Mouse (Mus musculus) induced T-regulatory cell, adult 2 months (primary cell): ENCODE measurements around the gene Gm12248.
A peak's percentile ranks its signal among the peaks of the same experiment; 100 is the strongest.
"Not testable (repeated sequence)": the region's sequence is repeated elsewhere in the genome, so short reads cannot be mapped to it uniquely, and the experiment has no call there.

Source experiments
- DNase-seq: peaks from one replicate; pipeline ENCODE4 v3.0.0-alpha.2; 2012; ENCODE audit warnings: low read depth

Gene Gm12248

DNA sequence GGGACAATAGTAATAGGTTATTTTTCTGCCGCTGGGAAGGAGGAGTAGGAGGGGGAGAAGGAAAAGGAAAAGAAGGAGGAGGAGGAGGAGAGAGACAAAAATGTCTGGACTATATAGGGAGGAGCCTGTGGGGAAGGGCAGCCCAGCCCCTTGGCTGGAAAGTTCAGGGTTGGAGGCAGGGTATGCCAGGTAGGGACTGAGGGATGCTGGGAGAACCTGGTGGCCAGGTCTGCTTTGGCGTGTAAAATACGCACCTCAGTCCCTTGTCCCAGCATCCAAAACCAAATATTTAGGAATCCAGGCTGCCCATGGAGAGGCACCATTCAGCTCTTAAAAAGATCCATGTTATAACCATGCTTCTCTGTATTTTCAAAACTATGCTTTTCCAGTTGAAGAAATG lies 9.2 kb upstream of the Gm12248 start:
- DNase-seq, result no peak

DNA sequence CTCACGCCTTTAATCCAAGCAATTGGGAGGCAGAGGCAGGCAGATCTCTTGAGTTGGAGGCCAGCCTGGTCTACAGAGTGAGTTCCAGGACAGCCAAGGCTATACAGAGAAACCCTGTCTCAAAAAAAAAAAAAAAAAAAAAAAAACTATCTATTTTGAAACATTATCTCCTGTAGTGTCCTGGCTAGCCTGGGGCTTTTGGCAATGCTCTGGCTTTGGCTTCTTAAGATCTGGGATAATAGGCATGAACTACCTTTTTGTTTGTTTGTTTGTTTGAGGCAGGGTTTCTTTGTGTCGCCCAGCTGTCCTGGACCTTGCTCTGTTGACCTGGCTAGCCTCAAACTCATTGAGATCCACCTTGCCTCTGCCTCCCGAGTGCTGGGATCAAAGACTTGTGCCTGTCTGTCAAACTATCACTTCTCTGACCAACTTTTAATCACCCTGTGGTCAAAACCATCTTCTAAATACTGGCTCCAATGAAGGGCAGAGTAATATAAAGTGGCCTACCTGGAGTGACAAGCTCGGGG lies 8.3 kb upstream of the Gm12248 start:
- no peak for DNase-seq

GRCm38 (mm10) chr11:58100006-58100405 lies 7.1 kb upstream of the Gm12248 start:
- no peak for DNase-seq

DNA sequence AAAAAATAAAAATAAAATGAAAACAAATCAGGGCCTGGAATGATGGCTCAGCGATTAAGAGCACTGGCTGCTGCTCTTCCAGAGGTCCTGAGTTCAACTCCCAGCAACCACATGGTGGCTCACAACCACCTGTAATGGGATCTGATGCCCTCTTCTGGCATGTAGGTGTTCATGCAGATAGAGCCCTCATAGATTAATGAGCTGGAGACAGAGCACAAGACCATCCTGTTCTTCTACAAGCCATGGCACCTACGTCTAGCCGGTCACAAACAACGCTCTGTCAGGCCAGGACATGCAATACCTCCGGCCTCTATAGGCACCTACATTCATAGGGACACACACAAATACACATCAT lies 5.4 kb upstream of the Gm12248 start:
- not testable (repeated sequence) for DNase-seq

- peak; percentile 64 for DNase-seq
Measured at GRCm38 (mm10) chr11:58097621-58098365, 4.9 kb upstream of the Gm12248 start.

- DNase-seq, result peak; percentile 16
Measured at GRCm38 (mm10) chr11:58096821-58097620, 4.1 kb upstream of the Gm12248 start.

DNA sequence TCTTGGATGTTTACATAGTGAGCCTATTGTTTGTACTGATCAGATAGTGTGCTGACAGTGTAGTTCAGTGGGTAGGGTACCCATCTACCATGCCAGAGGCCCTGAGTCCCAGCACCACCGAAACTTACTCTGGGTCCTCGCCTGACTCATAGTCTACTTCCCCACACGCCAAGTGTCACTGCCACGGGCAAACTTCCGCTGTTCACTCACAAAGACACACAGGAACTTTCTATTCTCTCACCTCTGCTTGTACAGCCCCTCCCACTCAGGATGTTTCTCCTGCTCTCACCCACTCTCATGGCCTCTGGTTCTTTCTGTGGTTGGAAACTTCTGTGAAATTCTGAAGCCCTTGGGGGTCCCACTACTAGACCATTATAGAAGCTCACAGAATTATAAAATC lies 3.2 kb upstream of the Gm12248 start:
- peak; percentile 82 for DNase-seq

DNA sequence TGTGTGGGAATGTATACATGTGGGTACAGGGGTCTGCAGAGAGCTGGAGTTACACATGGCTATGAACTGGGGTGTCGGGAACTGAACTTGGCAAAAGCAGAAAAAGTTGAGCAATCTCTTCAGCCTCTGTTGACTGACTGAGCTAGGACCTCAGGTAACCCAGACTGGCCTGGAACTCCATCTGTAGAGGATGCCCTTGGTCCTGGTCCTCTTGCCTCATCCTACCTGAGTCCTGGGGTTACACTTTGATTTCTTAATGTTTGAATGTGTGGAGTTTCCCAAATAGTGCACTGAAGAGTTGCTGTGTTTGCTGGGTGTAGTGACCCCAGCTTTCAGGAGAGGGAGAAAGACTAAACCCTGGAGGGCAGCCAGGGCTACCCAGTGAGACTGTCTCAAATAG lies 2.6 kb upstream of the Gm12248 start:
- DNase-seq, result no peak

DNA sequence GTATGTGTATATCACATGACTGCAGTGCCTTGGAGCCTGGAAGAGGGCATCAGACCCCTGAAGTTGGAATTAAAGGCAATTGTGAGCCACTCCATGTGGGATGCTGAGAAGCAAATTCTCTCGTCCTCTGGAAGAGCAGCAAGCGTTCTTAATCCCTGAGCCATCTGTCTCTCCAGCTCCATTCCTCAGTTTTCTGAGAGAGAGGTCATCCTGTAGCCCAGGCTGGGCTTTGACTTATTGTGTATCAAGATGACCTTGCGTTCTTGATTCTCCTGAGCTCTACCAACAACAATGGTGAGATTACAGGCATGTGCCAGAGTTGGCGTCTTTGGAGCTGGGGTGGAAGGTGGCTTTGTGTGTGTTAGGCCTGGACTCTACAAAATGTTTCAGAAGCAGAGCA lies 1.8 kb upstream of the Gm12248 start:
- no peak for DNase-seq

DNA sequence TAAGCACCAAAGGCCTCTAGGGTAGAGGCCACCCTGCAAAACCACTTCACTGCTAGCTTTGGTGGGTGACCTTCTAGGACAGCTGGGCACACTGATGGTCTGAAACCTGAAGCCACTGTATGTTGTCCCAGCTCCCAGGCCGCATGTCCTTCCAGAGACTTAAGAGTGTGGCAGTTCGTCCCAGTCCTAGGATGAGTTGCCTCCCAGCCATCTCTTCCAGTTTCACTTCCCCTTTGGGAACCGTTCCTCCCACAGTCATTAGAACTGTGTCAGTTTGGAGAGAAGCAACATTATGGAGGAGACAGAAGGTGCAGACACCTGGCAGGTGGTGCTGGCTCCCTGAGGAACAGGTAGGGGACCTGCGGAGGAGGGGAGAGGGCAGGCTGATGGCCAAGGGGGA lies 393 bp downstream of the Gm12248 start:
- no peak for DNase-seq

GRCm38 (mm10) chr11:58081716-58082115 lies 11.2 kb downstream of the Gm12248 start:
- DNase-seq, result no peak

- no peak for DNase-seq
Measured at GRCm38 (mm10) chr11:58077270-58077669, 15.7 kb downstream of the Gm12248 start.

DNA sequence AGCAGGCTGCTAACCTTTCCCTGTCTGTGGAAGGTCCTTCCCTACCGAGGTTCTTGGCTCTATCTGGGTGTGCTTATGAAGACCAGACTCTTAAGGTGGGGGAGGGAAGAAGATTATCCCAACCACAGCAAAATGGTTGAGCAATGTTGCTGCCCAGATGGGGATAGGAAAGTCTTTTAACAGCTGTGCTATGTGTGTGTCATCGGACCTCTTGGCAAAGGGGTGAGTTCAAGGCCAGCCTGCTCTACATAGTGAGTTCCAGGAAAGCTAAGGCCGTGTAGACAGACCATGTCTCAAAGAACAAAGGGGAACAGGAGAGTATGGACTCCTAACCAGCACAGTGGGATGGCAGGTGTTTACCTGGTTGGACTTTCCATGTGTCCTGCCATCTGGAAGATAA lies 20.0 kb downstream of the Gm12248 start:
- no peak for DNase-seq

- DNase-seq, result no peak
Measured at GRCm38 (mm10) chr11:58065025-58065424, 27.9 kb downstream of the Gm12248 start.

DNA sequence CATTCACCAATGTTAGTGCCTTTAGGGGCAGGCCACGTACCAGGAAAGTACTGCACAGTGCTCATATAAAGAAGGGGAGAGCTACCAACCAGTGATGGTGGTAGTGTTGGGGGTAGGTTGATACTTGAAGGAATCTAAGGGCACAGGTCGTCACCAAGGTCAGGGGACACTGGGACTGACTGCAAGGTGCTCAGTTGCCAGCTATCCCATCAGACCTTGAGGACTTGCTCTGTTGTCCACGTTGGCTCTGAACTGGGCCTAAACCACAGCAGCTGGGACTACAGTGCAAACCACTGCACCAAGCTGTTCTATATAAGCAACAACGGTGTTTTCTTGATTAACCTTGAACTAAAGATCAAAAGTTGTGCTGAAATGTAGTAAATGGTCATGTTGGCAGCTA lies 30.3 kb downstream of the Gm12248 start:
- no peak for DNase-seq

GRCm38 (mm10) chr11:58061218-58061617 lies 31.7 kb downstream of the Gm12248 start:
- not testable (repeated sequence) for DNase-seq

- DNase-seq, result not testable (repeated sequence)
Measured at GRCm38 (mm10) chr11:58059752-58060151, 33.2 kb downstream of the Gm12248 start.

DNA sequence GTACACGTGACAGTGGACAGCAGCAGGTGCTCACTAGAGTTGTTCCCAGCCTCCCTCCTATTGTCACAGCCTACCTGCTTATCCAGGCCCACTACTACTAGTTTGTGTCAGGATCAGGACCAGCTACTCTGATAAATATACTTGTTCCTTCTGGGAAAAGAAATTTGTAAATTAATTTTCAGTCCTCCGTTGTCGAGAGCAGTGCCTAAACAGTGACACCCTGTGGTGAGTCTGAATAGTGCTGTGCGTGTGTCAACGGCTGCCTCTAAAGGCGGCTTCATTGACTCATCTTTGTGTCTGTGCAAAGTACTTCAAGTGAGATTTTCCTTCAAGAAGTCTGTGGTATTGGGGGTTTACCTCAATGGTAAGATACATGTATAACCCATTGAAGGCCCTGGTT lies 35.5 kb downstream of the Gm12248 start:
- DNase-seq, result peak; percentile 76

DNA sequence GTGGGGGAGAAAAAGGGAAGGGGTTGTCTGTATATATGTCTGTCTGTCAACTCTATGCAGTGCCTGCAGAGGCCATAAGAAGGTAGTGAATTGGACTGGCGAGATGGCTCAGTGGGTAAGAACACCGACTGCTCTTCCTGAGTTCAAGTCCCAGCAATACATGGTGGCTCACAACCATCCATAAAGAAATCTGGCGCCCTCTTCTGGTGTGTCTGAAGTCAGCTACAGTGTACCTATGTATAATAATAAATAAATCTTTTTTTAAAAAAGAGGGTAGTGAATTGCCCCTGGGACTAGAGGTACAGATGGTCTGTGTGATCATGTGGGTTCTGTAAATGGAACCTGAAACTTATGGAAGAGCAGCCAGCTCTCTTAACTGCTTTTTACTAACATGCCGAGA lies 46.5 kb downstream of the Gm12248 start:
- DNase-seq, result no peak

DNA sequence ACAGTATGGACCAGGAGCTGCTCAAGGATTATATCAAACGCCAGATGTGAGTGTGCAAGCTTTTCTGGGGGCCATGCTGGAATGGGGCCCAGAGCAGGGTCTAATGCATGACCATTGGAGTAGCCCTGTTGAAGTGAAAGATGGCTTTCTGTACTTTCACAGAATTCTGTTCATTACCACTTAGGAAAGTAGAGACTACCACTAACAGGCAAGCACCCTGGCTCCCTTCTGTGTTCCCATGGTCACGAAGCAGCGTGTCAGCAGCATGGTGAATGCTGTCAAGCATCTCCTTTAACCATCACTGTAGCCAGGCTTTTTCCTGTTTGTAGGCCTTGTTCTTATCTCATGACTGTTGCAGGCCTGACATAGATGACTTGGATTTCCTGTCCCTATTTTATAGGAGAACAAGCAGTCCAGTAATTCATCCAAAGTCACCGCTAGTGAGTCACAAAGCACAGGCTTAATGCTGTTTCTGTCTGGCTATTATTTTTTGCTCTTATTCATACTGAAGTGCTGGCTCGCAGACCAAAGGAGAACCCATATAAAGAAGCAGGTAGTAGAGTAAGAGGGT lies 50.0 kb downstream of the Gm12248 start:
- no peak for DNase-seq

- peak; percentile 53 for DNase-seq
Measured at GRCm38 (mm10) chr11:58039027-58039426, 53.9 kb downstream of the Gm12248 start.

GRCm38 (mm10) chr11:58033635-58034034 lies 59.3 kb downstream of the Gm12248 start:
- DNase-seq, result no peak

DNA sequence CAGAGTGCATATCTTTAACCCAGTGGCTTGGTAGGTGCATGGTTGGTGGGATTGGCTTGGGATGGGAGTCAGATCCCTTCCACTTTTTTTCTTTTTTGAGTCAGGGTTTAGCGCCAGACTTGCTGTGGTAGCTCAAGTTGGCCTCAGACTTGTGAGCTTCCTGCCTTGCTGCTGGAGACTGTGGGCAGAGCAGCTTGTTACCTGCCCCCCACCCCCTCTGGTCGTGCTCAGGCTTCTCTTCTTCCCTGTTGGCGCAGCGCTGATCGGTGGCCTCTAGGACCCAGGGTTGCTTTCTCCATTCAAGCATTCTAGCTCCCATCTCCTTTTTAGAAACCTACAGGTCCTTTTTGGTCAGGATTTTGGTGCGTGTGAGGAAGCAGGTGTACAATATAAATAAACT lies 61.8 kb downstream of the Gm12248 start:
- peak; percentile 52 for DNase-seq
